Mouse (Mus musculus) stomach, postnatal 0 days (tissue): ENCODE measurements around the gene Smap2. TPM values are rescaled to one million over a fixed set of nuclear protein-coding genes. Genes with fewer than 3 reads are reported as not detected.
"Not testable (repeated sequence)": the region's sequence is repeated elsewhere in the genome, so short reads cannot be mapped to it uniquely, and the experiment has no call there.

Experiments
- ATAC-seq: fragments of 200-750 bp; cut with Nextera tagmentation; 2 replicates; pipeline ENCODE4 v1.8.0; 2017; ENCODE audit not compliant: low FRiP score, low TSS enrichment
- DNase-seq: peaks from one replicate; pipeline ENCODE4 v3.0.0-alpha.2; 2016; ENCODE audit warnings: low spot score
- H3K27ac ChIP-seq: fragments of 300-500 bp; sonication (generic); replicated peaks from 2 replicates; pipeline ENCODE4 v1.5.1; 2014; ENCODE audit warnings: mild to moderate bottlenecking, control low read depth
- H3K27me3 ChIP-seq: fragments of 300-500 bp; sonication (generic); 2 replicates; pipeline ENCODE4 v1.6.1; 2014; ENCODE audit warnings: low read length; ENCODE audit not compliant: control insufficient read depth, insufficient read depth
- H3K36me3 ChIP-seq: fragments of 300-500 bp; sonication (generic); 2 replicates; pipeline ENCODE4 v1.6.1; 2014; ENCODE audit warnings: low read length, mixed read lengths; ENCODE audit not compliant: control insufficient read depth, insufficient read depth
- H3K4me1 ChIP-seq: fragments of 300-500 bp; sonication (generic); replicated peaks from 2 replicates; pipeline ENCODE4 v1.6.1; 2014; ENCODE audit warnings: antibody characterized with exemption; ENCODE audit not compliant: control insufficient read depth, insufficient read depth
- H3K4me2 ChIP-seq: fragments of 300-500 bp; sonication (generic); replicated peaks from 2 replicates; pipeline ENCODE4 v1.6.1; 2014; ENCODE audit warnings: low read depth, mild to moderate bottlenecking, control low read depth, moderate library complexity
- H3K4me3 ChIP-seq: fragments of 300-500 bp; sonication (generic); 2 replicates; pipeline ENCODE4 v1.5.1; 2014; ENCODE audit warnings: low read depth, low read length, control low read depth
- H3K9ac ChIP-seq: fragments of 300-500 bp; sonication (generic); 2 replicates; pipeline ENCODE4 v1.6.1; 2014; ENCODE audit warnings: mild to moderate bottlenecking, low read length, control low read depth, mixed read lengths
- H3K9me3 ChIP-seq: fragments of 300-500 bp; sonication (generic); 2 replicates; pipeline ENCODE4 v1.6.1; 2016; ENCODE audit warnings: low read length; ENCODE audit not compliant: control insufficient read depth
- CTCF ChIP-seq: IDR thresholded peaks from 2 replicates; pipeline ENCODE4 v1.5.1; 2016; ENCODE audit warnings: antibody characterized with exemption, low read depth, mild to moderate bottlenecking, moderate library complexity
- EP300 ChIP-seq: optimal IDR thresholded peaks from 2 replicates; pipeline ENCODE3; 2016; ENCODE audit warnings: antibody characterized with exemption
- WGBS: fragments of 180-500 bp; shearing (Covaris S2); extraction: QIAGEN DNeasy Blood & Tissue Kit; methylation state at CpG from one replicate; pipeline ENCODE4 v1.1.7; 2014; 5-methylcytosine and 5-hydroxymethylcytosine counted together
- polyA plus RNA-seq: library from polyadenylated mRNA; unstranded; fragments of >200 nt; fragmentation: Nextera tagmentation; extraction: Ambion mirVana; gene quantifications from 2 replicates; pipeline ENCODE4 v1.2.1, GENCODE M21; 2015

Gene Smap2
- polyA plus RNA-seq = 16.1 and 17.3 TPM in 2 replicates

GRCm38 (mm10) chr4:121016928-121017657 is at the start of gene Smap2:
TSS of gene Smap2 (minus strand) at chr4:121017247.
- peak; percentile 99 for DNase-seq
- WGBS = 0% methylated on average over 35 of the region's 48 CpGs
- TF ChIP-seq EP300 (no peak), CTCF (peak; percentile 69)

GRCm38 (mm10) chr4:121065336-121065735 is 48.3 kb upstream of the Smap2 start:
- Histone ChIP-seq H3K9me3 (no peaks in the 10 kb centered on the region), H3K36me3 (peaks cover 13% of the 10 kb centered on the region), H3K27me3 (no peaks in the 10 kb centered on the region), H3K4me3 (no peak overlapping the region), H3K27ac (no peak overlapping the region), H3K4me1 (no peaks in the 10 kb centered on the region), H3K9ac (no peak overlapping the region), H3K4me2 (no peak overlapping the region)
- TF ChIP-seq EP300 (no peak), CTCF (no peak)
- WGBS = 64% methylated on average over 2 of the region's 2 CpGs
- no peak for ATAC-seq
- no peak for DNase-seq

More at GRCm38 (mm10) chr4:121016928-121017657, at the start of gene Smap2:
- H3K9me3 ChIP-seq = no peaks in the 10 kb centered on the region
- H3K4me1 ChIP-seq = no peaks in the 10 kb centered on the region
- peak; percentile 99 for ATAC-seq
- H3K9ac ChIP-seq = peak within 1 kb of the TSS; percentile 91
- peak within 1 kb of the TSS; percentile 85 for H3K27ac ChIP-seq
- peak within 1 kb of the TSS; percentile 96 for H3K4me3 ChIP-seq
- H3K36me3 ChIP-seq = no peaks in the 10 kb centered on the region
- H3K4me2 ChIP-seq = peak within 1 kb of the TSS; percentile 95
- no peaks in the 10 kb centered on the region for H3K27me3 ChIP-seq

DNA sequence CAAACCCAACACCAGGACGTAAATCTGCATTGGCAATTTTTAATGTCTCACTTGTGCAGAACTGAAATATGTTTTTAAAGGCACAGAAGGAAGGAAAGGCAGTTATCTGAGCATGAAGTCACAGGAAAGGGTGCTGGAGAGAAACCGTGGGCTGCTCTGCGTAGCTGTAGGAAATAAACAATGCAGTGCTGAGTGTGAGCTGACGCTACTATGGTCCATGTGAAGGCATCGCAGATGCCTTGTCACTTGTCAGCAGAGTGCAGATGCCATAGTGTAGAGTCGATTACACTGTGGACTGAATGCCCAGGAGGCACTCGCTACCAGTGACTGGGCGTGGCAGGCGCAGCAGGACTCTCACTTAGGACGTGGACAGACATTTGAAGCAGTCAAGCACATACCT is 42.2 kb upstream of the Smap2 start:
- not testable (repeated sequence) for H3K27me3 ChIP-seq, ATAC-seq, H3K4me1 ChIP-seq, H3K27ac ChIP-seq, H3K4me2 ChIP-seq, H3K36me3 ChIP-seq, H3K9me3 ChIP-seq, H3K9ac ChIP-seq, H3K4me3 ChIP-seq, DNase-seq
- whole genome bisulfite sequencing = 88% methylated on average over 9 of the region's 10 CpGs

DNA sequence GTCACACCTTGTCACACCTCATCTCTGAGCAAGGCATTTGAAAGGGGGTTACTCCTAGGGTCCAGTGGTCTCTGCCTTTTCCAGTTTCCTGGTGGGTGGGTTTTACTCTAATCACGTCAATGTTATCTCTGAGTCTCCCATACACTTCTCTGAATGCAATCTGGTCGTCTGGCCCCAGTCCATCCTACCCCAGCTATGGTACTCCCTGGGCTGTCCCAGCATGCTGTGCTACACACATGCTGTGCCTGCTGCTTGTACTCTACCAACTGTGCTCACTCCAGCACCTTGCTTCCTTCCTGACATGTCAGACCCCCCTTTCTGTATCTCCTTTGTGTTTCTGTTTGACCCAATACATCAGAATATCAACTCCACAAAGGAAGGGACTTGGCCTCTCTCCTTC is 40.0 kb upstream of the Smap2 start:
- no peak overlapping the region for H3K4me2 ChIP-seq
- 68% methylated on average over 2 of the region's 2 CpGs for WGBS
- H3K36me3 ChIP-seq = no peaks in the 10 kb centered on the region
- no peaks in the 10 kb centered on the region for H3K9me3 ChIP-seq
- no peak overlapping the region for H3K27ac ChIP-seq
- no peak overlapping the region for H3K9ac ChIP-seq
- no peaks in the 10 kb centered on the region for H3K4me1 ChIP-seq
- ATAC-seq = no peak
- no peak for DNase-seq
- no peak for TF ChIP-seq EP300
- H3K27me3 ChIP-seq = no peaks in the 10 kb centered on the region
- H3K4me3 ChIP-seq = no peak overlapping the region

DNA sequence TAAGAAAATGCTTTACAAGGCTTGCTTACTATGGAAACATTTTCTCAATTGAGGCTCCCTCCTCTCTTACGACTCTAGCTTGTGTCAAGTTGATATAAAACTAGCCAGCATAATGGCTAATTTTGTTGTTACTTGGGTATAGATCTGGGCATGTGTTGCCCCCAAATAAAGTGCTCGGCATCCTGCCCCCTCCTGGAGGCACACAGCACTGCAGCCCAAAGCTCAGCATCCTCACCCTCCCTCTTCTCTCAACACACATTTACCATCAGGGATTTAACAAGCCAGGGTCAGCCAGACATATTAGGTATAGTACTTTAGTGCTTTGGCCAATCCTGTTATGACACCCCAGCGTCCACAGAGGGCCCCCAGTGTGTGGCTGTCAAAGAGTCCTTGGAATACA is 39.3 kb upstream of the Smap2 start:
- Histone ChIP-seq H3K36me3 (no peaks in the 10 kb centered on the region), H3K4me1 (no peaks in the 10 kb centered on the region), H3K27me3 (no peaks in the 10 kb centered on the region), H3K4me3 (no peak overlapping the region), H3K9me3 (no peaks in the 10 kb centered on the region), H3K9ac (no peak overlapping the region), H3K27ac (no peak overlapping the region), H3K4me2 (no peak overlapping the region)
- DNase-seq (no peak), ATAC-seq (no peak)
- 51% methylated on average over 3 of the region's 3 CpGs for WGBS
- TF ChIP-seq CTCF (peak; percentile 68), EP300 (no peak)

DNA sequence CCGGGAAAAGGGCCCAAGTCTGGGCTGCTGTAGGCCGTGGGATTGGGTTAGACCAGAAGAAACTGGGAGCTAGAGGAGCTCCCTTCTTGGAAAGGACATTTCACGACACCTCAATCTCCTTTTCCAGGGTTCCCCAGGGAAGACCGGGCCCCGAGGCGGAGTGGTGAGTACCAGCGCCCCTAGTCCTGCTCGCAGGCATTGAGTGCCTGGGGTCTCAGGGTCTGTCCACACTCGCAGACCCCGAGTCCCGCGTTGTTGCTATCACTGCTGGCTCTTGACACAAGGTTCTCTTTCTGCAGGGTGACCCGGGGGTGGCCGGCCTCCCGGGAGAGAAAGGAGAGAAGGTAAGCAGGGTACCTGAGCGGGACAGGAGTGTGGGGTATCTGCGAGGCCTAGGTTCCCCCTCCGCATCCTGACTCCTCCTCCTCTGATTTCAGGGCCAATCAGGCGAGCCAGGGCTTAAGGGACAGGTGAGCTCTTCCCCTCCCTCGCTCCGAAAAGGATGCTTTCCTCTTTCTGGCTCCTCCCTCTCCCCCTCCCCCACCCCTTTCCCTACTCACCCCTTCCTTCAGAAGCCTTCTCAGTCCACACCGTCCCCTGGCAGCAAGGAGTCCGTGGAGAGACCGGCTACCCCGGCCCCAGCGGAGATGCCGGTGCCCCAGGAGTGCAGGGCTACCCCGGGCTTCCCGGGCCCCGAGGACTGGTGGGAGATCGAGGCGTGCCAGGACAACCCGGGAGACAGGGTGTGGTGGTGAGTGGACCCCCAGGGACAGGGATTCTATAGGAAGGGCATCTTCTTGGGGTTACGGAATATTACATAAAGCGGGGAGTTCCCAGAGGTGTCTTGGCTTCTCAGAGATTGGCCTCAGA is 35.6 kb upstream of the Smap2 start:
- no peak overlapping the region for H3K4me3 ChIP-seq
- H3K27me3 ChIP-seq = no peaks in the 10 kb centered on the region
- ATAC-seq (no peak), DNase-seq (no peak)
- no peak overlapping the region for H3K4me2 ChIP-seq
- TF ChIP-seq EP300 (no peak), CTCF (no peak)
- H3K27ac ChIP-seq = no peak overlapping the region
- no peaks in the 10 kb centered on the region for H3K36me3 ChIP-seq
- H3K9ac ChIP-seq = no peak overlapping the region
- 23% methylated on average over 35 of the region's 35 CpGs for WGBS
- no peaks in the 10 kb centered on the region for H3K4me1 ChIP-seq
- no peaks in the 10 kb centered on the region for H3K9me3 ChIP-seq
